Mouse (Mus musculus) kidney, postnatal 14 days (tissue): Measurements from ENCODE around the gene Strn3.
"Not testable (repeated sequence)": the region's sequence is repeated elsewhere in the genome, so short reads cannot be mapped to it uniquely, and the experiment has no call there.

Experiments used
- DNase-seq: peaks from one replicate; pipeline ENCODE4 v3.0.0; 2022; ENCODE audit warnings: mixed read lengths

The Strn3 gene

GRCm38 (mm10) chr12:51603306-51603705 is 88.4 kb downstream of the Strn3 start:
- no peak for DNase-seq

- no peak for DNase-seq
These were observed 97.6 kb downstream of the Strn3 start for GRCm38 (mm10) chr12:51594030-51594470.

- peak; percentile 35 for DNase-seq
These were observed 98.3 kb downstream of the Strn3 start, which contains the start of gene Coch for GRCm38 (mm10) chr12:51593229-51594029. Gene Coch, plus strand, starts transcription at chr12:51593341.

GRCm38 (mm10) chr12:51592888-51593228 is 98.8 kb downstream of the Strn3 start:
- DNase-seq: no peak

GRCm38 (mm10) chr12:51591921-51592320 is 99.8 kb downstream of the Strn3 start:
- no peak for DNase-seq

GRCm38 (mm10) chr12:51589263-51589662 is 102.4 kb downstream of the Strn3 start:
- DNase-seq: no peak

GRCm38 (mm10) chr12:51577816-51578215 is 113.9 kb downstream of the Strn3 start:
- DNase-seq: not testable (repeated sequence)

- no peak for DNase-seq
These were observed 119.0 kb downstream of the Strn3 start for GRCm38 (mm10) chr12:51572651-51573050.

GRCm38 (mm10) chr12:51569944-51570343 is 121.8 kb downstream of the Strn3 start:
- no peak for DNase-seq

GRCm38 (mm10) chr12:51569472-51569871 is 122.2 kb downstream of the Strn3 start:
- DNase-seq: no peak

- no peak for DNase-seq
These were observed 124.5 kb downstream of the Strn3 start for GRCm38 (mm10) chr12:51567225-51567624.

- no peak for DNase-seq
These were observed 130.3 kb downstream of the Strn3 start for GRCm38 (mm10) chr12:51561416-51561815.
